In the genomic region with DNA sequence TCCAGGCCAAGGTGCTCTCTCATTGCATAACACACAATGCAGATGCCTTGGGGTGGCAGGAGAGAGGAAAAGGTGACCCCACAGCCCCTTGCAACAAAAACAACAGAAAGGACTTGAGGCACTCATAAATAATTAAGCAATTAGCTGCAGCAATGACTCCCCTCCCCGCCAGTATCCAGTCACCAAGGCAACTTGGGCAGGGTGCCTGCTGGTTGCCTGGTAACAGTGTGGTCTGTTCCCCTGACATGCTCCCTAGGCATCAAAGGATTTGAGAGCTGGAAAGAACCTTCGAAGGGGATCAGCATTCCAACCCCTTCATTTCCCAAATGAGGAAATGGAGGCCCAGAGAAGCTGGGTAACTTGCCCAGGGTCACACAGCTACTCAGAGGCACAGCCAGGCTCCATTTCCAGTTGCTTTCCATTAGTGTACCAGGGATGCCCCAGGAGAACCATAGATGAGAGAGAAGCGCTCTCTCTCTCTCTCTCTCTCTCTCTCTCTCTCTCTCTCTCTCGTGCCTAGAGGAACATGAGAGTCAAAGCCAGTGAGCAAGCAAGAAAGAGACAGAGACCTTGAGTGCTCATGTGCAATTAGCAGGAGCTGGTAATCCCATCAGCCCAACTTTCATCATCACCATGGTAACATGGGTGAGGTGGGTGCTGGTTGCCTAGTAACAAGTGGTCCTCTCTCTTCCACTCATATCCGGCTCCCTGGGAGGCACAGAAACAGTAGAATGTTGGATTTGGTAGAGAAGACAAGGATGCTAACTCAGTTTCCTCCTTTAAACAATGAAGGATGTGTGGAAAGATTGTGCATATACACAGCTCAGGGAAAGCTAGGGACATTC, we compare ENCODE assay signal across 9 mouse cellular contexts. TPM values are rescaled to one million over a fixed set of nuclear protein-coding genes. Genes with fewer than 3 reads are reported as not detected.
A peak's percentile ranks its signal among the peaks of the same experiment; 100 is the strongest.
DNase-seq lines count a peak whose midpoint lies in the region; ATAC-seq and TF ChIP-seq lines count a peak whose summit lies in the region.
"Had no signal": no experiment of that assay in that cellular context is flagged by ENCODE, and none has a peak within 500 bp of the region (broad histone marks: within the 10 kb centered on the region; RNA-seq: fewer than 3 reads in every experiment).

No protein-coding gene starts in this region.

- H3K9me3 ChIP-seq in neural tube, embryonic 13.5 days, result no peaks in the 10 kb centered on the region

- no peak overlapping the region for H3K4me3 ChIP-seq in cortical plate, adult 2 months (ENCODE audit: insufficient read depth, low read length)
- no peak overlapping the region for H3K4me3 ChIP-seq in neural tube, embryonic 13.5 days

- peak overlapping the region; percentile 36 for H3K4me2 ChIP-seq in neural tube, embryonic 13.5 days

- no peaks in the 10 kb centered on the region for H3K36me3 ChIP-seq in neural tube, embryonic 13.5 days

- H3K9ac ChIP-seq in neural tube, embryonic 13.5 days, result no peak overlapping the region

- peak; percentile 92 for DNase-seq in layer of hippocampus, adult 9-11 months
- no peak for DNase-seq in gastrocnemius, adult 8-10 months (ENCODE audit: low spot score in 2 of 2)
- no peak for DNase-seq in heart, adult 9 months (ENCODE audit: low spot score in 2 of 2)
- DNase-seq in liver, result no peak

- peaks cover 10% of the 10 kb centered on the region for H3K4me1 ChIP-seq in cortical plate, adult 2 months (ENCODE audit: control insufficient read depth, insufficient read depth, low read length)
- peaks cover 59% of the 10 kb centered on the region for H3K4me1 ChIP-seq in neural tube, embryonic 13.5 days (replicated peaks)

- peak overlapping the region; percentile 71 for H3K27ac ChIP-seq in cortical plate, adult 2 months (ENCODE audit: insufficient read depth, low read length)
- H3K27ac ChIP-seq in neural tube, embryonic 13.5 days (replicated peaks), result peak overlapping the region; percentile 84

- 6% methylated on average over 5 of the region's 5 CpGs for WGBS in neural tube, embryonic 13.5 days

- H3K27me3 ChIP-seq in neural tube, embryonic 13.5 days, result peaks cover 28% of the 10 kb centered on the region

- TF ChIP-seq CTCF in cortical plate, adult 2 months (IDR thresholded peaks at IDR 0.05; ENCODE audit: extremely low read depth, insufficient read depth, low read length), result no peak

- peak; percentile 47 for TF ChIP-seq POLR2A in cortical plate, adult 2 months (IDR thresholded peaks at IDR 0.05; ENCODE audit: extremely low read depth, insufficient read depth, low read length)

- ATAC-seq in frontal cortex, adult (ENCODE audit: low TSS enrichment), result peak; percentile 68
- peak; percentile 82 for ATAC-seq in neural tube, embryonic 13.5 days (ENCODE audit: low read depth)
- ATAC-seq in CD4-positive, CD25-positive, alpha-beta regulatory T cell, adult 4 months, result no peak

RNA-seq across cellular contexts. Expression of gene Gm20696, which starts 3.1 kb away (rescaled TPM):
- polyA plus RNA-seq in cortical plate, adult 2 months (2012; rRNA removed), result 2.3 and 3.0 TPM in 2 replicates
- 2.7 and 3.0 TPM in 2 replicates for polyA plus RNA-seq in neural tube, embryonic 13.5 days (2015; fragmentation: Nextera tagmentation; extraction: Ambion mirVana)
- 10 to 100 TPM; 19.5 to 26.0 TPM for polyA plus RNA-seq in CD4-positive, CD25-positive, alpha-beta regulatory T cell, adult 4 months (2017; shearing (Covaris generic))
- 1 to 10 TPM in 1 of 4 experiments, under 1 TPM in 3; 0.72 to 1.3 (median 0.81) TPM for total RNA-seq in gastrocnemius, adult 8-10 months (2022)

RNA-seq across cellular contexts. Expression of gene Eif4e3, which starts 3.1 kb away (rescaled TPM):
- polyA plus RNA-seq in cortical plate, adult 2 months (2012; rRNA removed), result 18.9 and 19.2 TPM in 2 replicates
- polyA plus RNA-seq in neural tube, embryonic 13.5 days (2015; fragmentation: Nextera tagmentation; extraction: Ambion mirVana), result 9.1 and 9.3 TPM in 2 replicates
- 10 to 100 TPM; 27.0 TPM for polyA plus RNA-seq in CD4-positive, CD25-positive, alpha-beta regulatory T cell, adult 4 months (2017; shearing (Covaris generic))
- 10 to 100 TPM; 30.8 to 37.5 (median 31.9) TPM for total RNA-seq in gastrocnemius, adult 8-10 months (2022)

RNA-seq across cellular contexts. Expression of gene Gpr27, which starts 22.8 kb away (rescaled TPM):
- polyA plus RNA-seq in cortical plate, adult 2 months (2012; rRNA removed), result 21.6 and 22.4 TPM in 2 replicates
- 11.3 and 13.3 TPM in 2 replicates for polyA plus RNA-seq in neural tube, embryonic 13.5 days (2015; fragmentation: Nextera tagmentation; extraction: Ambion mirVana)
- polyA plus RNA-seq in CD4-positive, CD25-positive, alpha-beta regulatory T cell, adult 4 months (2017; shearing (Covaris generic)), result not detected
- total RNA-seq in gastrocnemius, adult 8-10 months (2022), result under 1 TPM; 0.34 to 0.87 (median 0.66) TPM

RNA-seq across cellular contexts. Expression of gene Prok2, which starts 56.5 kb away (rescaled TPM):
- 0.06 and 0.13 TPM in 2 replicates for polyA plus RNA-seq in cortical plate, adult 2 months (2012; rRNA removed)
- not detected in 2 replicates for polyA plus RNA-seq in neural tube, embryonic 13.5 days (2015; fragmentation: Nextera tagmentation; extraction: Ambion mirVana)
- polyA plus RNA-seq in CD4-positive, CD25-positive, alpha-beta regulatory T cell, adult 4 months (2017; shearing (Covaris generic)), result not detected
- not detected for total RNA-seq in gastrocnemius, adult 8-10 months (2022)
- polyA plus RNA-seq: heart, postnatal 0 days had no signal

Comparison
In these comparisons a context has a peak if more than half of its experiments do, and no peak if none do; other contexts are left out.
1. RNA of gene Gpr27, which starts 22.8 kb away (polyA plus RNA-seq): 21.6 to 22.4 TPM in cortical plate, adult 2 months and 11.3 to 13.3 TPM in neural tube, embryonic 13.5 days; not detected in CD4-positive, CD25-positive, alpha-beta regulatory T cell, adult 4 months; every median in the first group is over 10 times any median in the second.